Mouse (Mus musculus): ENCODE data around the gene B3gnt4. TPM values are rescaled to one million over a fixed set of nuclear protein-coding genes. Genes with fewer than 3 reads are reported as not detected.

B3gnt4 gene
- polyA plus RNA-seq, 1 experiment, result 0.63 TPM

DNA sequence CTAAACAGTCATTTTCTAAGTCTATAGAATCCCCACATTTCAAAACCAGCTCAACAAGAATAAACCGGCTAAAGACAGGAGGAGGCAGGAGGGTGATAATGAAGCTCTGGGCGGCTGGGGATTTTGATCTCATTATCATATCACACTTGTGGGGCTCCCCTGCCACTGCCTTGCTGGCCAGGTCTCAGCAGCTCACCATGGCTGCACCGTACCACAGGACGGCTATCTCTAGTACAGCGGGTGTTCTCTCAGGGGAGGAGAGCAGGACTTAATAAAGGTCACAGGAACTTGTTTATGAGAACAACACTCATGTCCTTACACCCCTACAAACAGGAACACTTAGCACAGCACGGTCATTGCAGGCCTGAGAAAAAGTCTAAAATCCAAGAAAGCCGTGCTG lies 45.4 kb downstream of the B3gnt4 start:
- H3K27ac ChIP-seq (ENCODE audit: control insufficient read depth, insufficient read depth, low read length), result no peak overlapping the region
- H3K4me1 ChIP-seq (replicated peaks; ENCODE audit: control insufficient read depth, insufficient read depth, low read length), result no peaks in the 10 kb centered on the region
- H3K27me3 ChIP-seq (ENCODE audit: control insufficient read depth, insufficient read depth, low read length), result no peaks in the 10 kb centered on the region
- WGBS, result 97% methylated on average over 7 of the region's 7 CpGs
- peaks cover 30% of the 10 kb centered on the region for H3K36me3 ChIP-seq (ENCODE audit: control insufficient read depth, insufficient read depth, low read length)
- TF ChIP-seq POLR2A (IDR thresholded peaks at IDR 0.05; ENCODE audit: control insufficient read depth, extremely low read depth, insufficient read depth, low read length, poor library complexity), result no peak
- TF ChIP-seq CTCF (IDR thresholded peaks at IDR 0.05; ENCODE audit: borderline replicate concordance, control insufficient read depth, extremely low read depth, insufficient read depth, low read length, poor library complexity), result no peak
- no peak for DNase-seq
- H3K4me3 ChIP-seq (ENCODE audit: control insufficient read depth, insufficient read depth, low read length), result no peak overlapping the region

DNA sequence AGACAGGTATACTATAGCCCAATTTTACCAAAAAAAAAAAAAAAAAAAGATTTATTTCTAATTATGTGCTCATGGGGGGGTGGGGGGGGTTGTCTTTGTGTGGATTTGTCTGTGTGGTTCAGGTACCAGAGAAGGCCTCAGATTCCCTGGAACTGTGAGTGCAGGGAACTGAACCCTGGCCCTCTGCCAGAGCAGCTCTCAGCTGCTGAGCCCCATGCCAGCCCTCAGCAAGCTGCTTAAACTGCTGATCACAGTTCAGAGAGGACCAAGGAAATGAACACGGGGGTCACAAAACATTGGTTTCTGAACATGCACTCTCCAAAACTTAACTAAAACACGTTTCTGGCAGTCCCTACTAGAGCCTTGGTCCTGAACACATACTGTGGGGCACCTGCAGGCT lies 46.2 kb downstream of the B3gnt4 start:
- H3K27me3 ChIP-seq (ENCODE audit: control insufficient read depth, insufficient read depth, low read length), result no peaks in the 10 kb centered on the region
- no peak for DNase-seq
- no peak for TF ChIP-seq POLR2A (IDR thresholded peaks at IDR 0.05; ENCODE audit: control insufficient read depth, extremely low read depth, insufficient read depth, low read length, poor library complexity)
- WGBS, result 89% methylated on average over 2 of the region's 2 CpGs
- H3K4me3 ChIP-seq (ENCODE audit: control insufficient read depth, insufficient read depth, low read length), result no peak overlapping the region
- peaks cover 34% of the 10 kb centered on the region for H3K36me3 ChIP-seq (ENCODE audit: control insufficient read depth, insufficient read depth, low read length)
- H3K27ac ChIP-seq (ENCODE audit: control insufficient read depth, insufficient read depth, low read length), result no peak overlapping the region
- no peaks in the 10 kb centered on the region for H3K4me1 ChIP-seq (replicated peaks; ENCODE audit: control insufficient read depth, insufficient read depth, low read length)

DNA sequence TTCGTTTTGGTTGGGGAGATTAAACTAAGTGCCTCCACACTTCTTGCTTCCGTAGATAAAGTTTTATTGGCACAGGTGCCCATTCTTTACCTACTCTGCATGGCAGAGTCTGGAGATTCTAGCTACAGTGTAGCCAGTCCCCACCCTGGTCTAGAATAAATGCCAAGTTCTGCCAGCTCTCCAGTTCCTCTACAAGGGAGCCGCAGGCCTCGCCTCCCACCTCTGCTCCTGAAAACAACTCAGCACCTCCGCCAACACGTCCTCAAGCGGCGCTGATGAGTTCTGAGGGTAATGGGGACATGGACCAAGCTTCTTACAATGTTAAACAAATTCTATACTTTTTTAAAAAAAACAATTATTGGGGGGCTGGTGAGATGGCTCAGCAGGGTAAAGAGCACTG lies 49.3 kb downstream of the B3gnt4 start:
- no peak overlapping the region for H3K4me3 ChIP-seq (ENCODE audit: control insufficient read depth, insufficient read depth, low read length)
- DNase-seq, result no peak
- 98% methylated on average over 8 of the region's 8 CpGs for WGBS
- no peak overlapping the region for H3K27ac ChIP-seq (ENCODE audit: control insufficient read depth, insufficient read depth, low read length)
- H3K27me3 ChIP-seq (ENCODE audit: control insufficient read depth, insufficient read depth, low read length), result no peaks in the 10 kb centered on the region
- H3K36me3 ChIP-seq (ENCODE audit: control insufficient read depth, insufficient read depth, low read length), result peaks cover 63% of the 10 kb centered on the region
- no peak for TF ChIP-seq POLR2A (IDR thresholded peaks at IDR 0.05; ENCODE audit: control insufficient read depth, extremely low read depth, insufficient read depth, low read length, poor library complexity)
- no peak for TF ChIP-seq CTCF (IDR thresholded peaks at IDR 0.05; ENCODE audit: borderline replicate concordance, control insufficient read depth, extremely low read depth, insufficient read depth, low read length, poor library complexity)
- H3K4me1 ChIP-seq (replicated peaks; ENCODE audit: control insufficient read depth, insufficient read depth, low read length), result no peaks in the 10 kb centered on the region

DNA sequence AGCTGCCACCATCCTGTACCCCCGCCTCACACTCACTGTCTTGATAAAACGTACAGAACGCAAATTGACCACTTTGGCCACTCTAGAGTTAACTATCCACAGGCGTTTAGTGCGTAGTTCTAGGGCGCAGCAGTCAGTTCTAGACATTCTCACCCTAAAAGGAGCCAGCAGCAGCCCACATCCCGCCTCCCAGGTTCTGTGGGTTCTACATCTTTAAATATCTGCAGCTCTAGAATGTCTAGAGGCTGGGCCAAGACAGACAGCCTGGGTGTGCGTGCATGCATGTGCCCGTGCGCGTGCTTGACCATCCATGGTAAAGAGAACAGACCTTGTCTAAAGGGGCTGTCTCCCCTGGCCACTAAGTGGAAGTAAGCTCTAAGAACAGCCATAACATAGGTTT lies 50.9 kb downstream of the B3gnt4 start:
- Histone ChIP-seq H3K36me3 (ENCODE audit: control insufficient read depth, insufficient read depth, low read length) (peaks cover 74% of the 10 kb centered on the region), H3K27me3 (ENCODE audit: control insufficient read depth, insufficient read depth, low read length) (no peaks in the 10 kb centered on the region), H3K4me1 (replicated peaks; ENCODE audit: control insufficient read depth, insufficient read depth, low read length) (no peaks in the 10 kb centered on the region), H3K27ac (ENCODE audit: control insufficient read depth, insufficient read depth, low read length) (no peak overlapping the region), H3K4me3 (ENCODE audit: control insufficient read depth, insufficient read depth, low read length) (no peak overlapping the region)
- TF ChIP-seq POLR2A (IDR thresholded peaks at IDR 0.05; ENCODE audit: control insufficient read depth, extremely low read depth, insufficient read depth, low read length, poor library complexity), result no peak
- TF ChIP-seq CTCF (IDR thresholded peaks at IDR 0.05; ENCODE audit: borderline replicate concordance, control insufficient read depth, extremely low read depth, insufficient read depth, low read length, poor library complexity), result no peak
- WGBS, result 99% methylated on average over 11 of the region's 11 CpGs
- DNase-seq, result no peak

Other genes starting within 250 kb of the B3gnt4 start
- 29.4 and 34.4 TPM in 2 replicates for gene Bcl7a, start 166.6 kb upstream of the B3gnt4 start, polyA plus RNA-seq (2012; rRNA removed)
- 113 and 124 TPM in 2 replicates for gene Mlxip, start 115.7 kb upstream of the B3gnt4 start, polyA plus RNA-seq (2012; rRNA removed)
- 0.09 and 0.18 TPM in 2 replicates for gene Lrrc43, start 21.2 kb upstream of the B3gnt4 start, polyA plus RNA-seq (2012; rRNA removed)
- gene Il31, start 21.0 kb upstream of the B3gnt4 start, polyA plus RNA-seq (2012; rRNA removed), result not detected in 2 replicates
- 88.1 and 104 TPM in 2 replicates for gene Diablo, start 13.7 kb downstream of the B3gnt4 start, polyA plus RNA-seq (2012; rRNA removed)
- gene Gm49027, start 15.0 kb downstream of the B3gnt4 start, polyA plus RNA-seq (2012; rRNA removed), result 6.6 and 12.1 TPM in 2 replicates
- 25.2 and 26.3 TPM in 2 replicates for gene Vps33a, start 62.6 kb downstream of the B3gnt4 start, polyA plus RNA-seq (2012; rRNA removed)
- gene Clip1, start 174.2 kb downstream of the B3gnt4 start, polyA plus RNA-seq (2012; rRNA removed), result 17.1 and 17.6 TPM in 2 replicates
- 71.5 and 78.8 TPM in 2 replicates for gene Zcchc8, start 210.6 kb downstream of the B3gnt4 start, polyA plus RNA-seq (2012; rRNA removed)
- gene Rsrc2, start 239.0 kb downstream of the B3gnt4 start, polyA plus RNA-seq (2012; rRNA removed), result 18.6 and 22.6 TPM in 2 replicates
- gene Kntc1, start 239.3 kb downstream of the B3gnt4 start, polyA plus RNA-seq (2012; rRNA removed), result 12.6 and 16.0 TPM in 2 replicates

Data from thymus, adult 2 months (tissue).